Mouse (Mus musculus): ENCODE results near the gene Gm8439.
"Not testable (repeated sequence)": the region's sequence is repeated elsewhere in the genome, so short reads cannot be mapped to it uniquely, and the experiment has no call there.

The Gm8439 gene

GRCm38 (mm10) chr4:120588445-120588844, at the start of gene Gm8439:
Gm8439 (plus strand) TSS chr4:120588745.
- DNase-seq (ENCODE audit: low spot score), result no peak

DNA sequence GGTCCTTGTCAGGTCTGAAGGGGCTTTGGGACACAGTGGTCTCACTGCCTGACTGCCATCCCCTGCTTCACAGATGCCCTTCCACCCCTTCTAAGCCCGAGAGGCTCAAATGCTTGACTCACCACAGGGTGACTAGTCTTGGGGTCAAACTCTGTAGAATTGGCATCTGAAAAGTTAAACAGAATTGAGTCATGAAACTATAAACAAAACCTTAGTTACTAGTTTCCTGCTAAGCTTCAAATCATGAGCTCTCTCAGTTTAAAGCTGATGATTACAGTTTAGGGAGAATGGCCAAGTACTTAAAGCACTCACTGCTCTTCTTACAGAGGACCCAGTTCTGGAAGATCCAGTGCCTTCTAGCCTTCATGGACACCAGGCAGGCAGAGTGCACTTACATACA, 43.6 kb upstream of the Gm8439 start:
- DNase-seq (ENCODE audit: low spot score), result no peak

DNA sequence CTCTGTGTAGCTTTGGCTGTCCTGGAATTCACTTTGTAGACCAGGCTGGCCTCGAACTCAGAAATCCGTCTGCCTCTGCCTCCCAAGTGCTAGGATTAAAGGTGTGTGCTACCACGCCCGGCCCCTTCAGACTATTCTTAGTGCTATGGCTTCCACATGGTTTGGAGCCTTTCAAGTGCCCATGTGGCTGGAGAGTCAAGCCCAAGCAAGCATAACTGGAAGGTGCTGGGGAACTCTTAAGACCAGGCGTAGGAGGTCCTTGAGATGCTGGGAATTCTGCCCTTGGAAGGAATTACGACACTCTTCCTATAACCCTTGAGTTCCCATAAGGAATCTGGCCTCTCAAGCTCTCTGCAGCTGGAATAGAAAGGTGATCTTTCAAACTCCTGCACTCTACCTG, 32.0 kb upstream of the Gm8439 start:
- no peak for DNase-seq (ENCODE audit: low spot score)

- DNase-seq (ENCODE audit: low spot score), result no peak
Measured at GRCm38 (mm10) chr4:120565726-120566125, 22.8 kb upstream of the Gm8439 start.

GRCm38 (mm10) chr4:120568005-120568404, 20.5 kb upstream of the Gm8439 start:
- DNase-seq (ENCODE audit: low spot score), result no peak

- no peak for DNase-seq (ENCODE audit: low spot score)
Measured at GRCm38 (mm10) chr4:120569025-120569424, 19.5 kb upstream of the Gm8439 start.

GRCm38 (mm10) chr4:120569486-120570437, 18.8 kb upstream of the Gm8439 start, which contains the start of gene Ctps:
Ctps (minus strand) TSS chr4:120570276.
- peak; percentile 76 for DNase-seq (ENCODE audit: low spot score)

DNA sequence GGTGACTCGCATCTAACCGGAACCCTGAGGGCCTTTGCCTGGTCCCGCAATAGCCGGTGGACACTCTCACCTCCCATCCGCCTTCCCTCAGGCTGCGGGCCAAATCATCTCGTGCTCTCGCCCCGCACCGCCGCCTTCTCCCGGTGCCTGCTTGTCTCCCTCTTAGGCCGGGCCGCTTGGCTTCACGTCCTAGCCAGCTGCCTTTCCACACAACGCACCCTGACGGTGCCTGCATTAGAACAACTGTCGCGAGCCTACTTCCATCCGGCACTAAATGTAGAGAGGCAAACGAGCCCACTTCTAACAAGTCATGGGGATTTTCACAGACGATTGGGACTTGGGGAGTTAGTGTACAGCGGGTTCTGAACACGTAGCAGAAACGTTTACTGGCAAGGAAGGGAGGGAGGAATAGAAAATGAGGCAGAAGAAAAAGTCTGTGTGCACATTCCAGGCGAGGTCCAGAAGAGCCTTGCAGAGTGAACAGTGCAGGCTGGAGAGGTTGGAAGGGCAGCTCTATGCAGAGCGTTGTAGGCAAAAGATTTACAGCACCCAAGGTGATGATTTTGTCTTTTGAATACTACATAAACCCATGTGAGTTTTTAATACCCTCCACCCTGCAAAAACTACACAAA, 18.0 kb upstream of the Gm8439 start:
- DNase-seq (ENCODE audit: low spot score), result no peak

GRCm38 (mm10) chr4:120571070-120571464, 17.5 kb upstream of the Gm8439 start:
- no peak for DNase-seq (ENCODE audit: low spot score)

DNA sequence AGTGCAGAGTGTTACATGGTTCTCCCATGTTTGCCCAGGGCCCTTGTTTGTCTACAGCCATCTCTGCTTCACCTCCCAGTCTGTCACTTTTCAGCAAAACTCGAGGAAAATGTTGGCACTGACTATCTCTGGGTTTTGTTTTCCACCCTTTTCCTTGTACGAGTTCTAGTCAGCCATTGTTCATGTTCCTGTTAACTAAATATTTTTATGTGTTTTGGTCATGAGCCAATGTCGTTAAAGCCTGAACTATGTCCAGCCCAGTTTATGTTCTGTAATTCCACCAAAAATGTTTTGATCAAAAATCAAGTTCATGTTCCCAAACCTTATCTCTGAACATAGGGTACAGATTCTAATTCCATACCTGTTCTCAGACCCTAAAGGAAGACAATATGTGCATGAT, 16.9 kb upstream of the Gm8439 start:
- DNase-seq (ENCODE audit: low spot score), result no peak

- no peak for DNase-seq (ENCODE audit: low spot score)
Measured at GRCm38 (mm10) chr4:120580894-120581293, 7.7 kb upstream of the Gm8439 start.

- no peak for DNase-seq (ENCODE audit: low spot score)
Measured at GRCm38 (mm10) chr4:120581711-120582110, 6.8 kb upstream of the Gm8439 start.

DNA sequence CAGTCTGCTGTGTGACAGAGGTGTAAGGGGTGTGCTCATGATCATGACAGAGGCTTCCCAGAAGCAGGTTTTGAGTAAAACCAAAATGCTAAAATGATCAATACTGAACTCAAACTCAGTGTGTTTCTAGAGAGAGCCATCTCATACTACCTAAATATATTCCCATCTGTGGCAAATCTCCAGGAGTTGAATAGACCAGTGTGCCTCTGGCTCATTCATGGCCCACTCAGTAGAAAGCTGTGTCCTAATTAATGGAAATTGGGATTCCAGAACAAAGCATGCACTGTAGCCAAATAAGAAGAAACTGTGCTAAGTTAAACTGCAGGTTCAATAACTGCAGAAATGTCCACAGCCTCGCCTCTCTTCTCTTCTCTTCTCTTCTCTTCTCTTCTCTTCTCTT, 1.6 kb upstream of the Gm8439 start:
- DNase-seq (ENCODE audit: low spot score), result no peak

DNA sequence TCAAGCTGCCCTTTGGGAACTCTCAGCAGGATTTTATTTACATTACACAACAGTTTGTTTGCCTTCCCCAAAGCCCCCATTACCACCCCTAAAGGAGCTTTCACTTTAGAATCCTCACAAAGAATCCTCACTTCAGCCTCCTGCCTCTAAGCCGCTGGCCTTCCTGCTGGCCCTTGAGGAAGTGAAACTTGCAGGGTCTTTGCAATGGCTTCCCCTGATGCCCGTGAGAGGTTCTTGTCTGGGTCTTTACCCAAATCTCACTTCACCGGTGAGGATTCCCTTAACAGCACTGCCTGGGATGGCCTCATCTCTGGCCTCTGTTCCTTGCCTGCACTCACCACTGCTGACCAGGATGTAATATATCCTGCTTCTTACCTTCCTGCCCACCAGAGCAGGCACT, 525 bp downstream of the Gm8439 start:
- DNase-seq (ENCODE audit: low spot score), result no peak

- DNase-seq (ENCODE audit: low spot score), result no peak
Measured at GRCm38 (mm10) chr4:120589815-120590422, 1.4 kb downstream of the Gm8439 start.

GRCm38 (mm10) chr4:120590973-120591372, 2.4 kb downstream of the Gm8439 start:
- no peak for DNase-seq (ENCODE audit: low spot score)

DNA sequence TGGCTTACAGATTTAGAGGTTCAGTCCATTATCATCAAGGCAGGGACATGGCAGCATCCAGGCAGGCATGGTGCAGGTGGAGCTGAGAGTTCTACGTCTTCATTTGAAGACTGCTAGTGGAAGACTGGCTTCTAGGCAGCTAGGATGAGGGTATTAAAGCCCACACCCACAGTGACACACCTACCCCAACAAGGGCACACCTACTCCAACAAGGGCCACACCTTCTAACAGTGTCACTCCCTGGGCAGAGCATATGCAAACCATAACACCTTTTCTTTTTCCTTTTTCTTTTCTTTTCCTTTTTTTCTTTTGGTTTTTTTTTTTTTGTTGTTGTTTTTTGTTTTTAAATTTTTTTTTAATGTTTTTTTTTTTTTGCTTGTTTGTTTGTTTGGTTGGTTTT, 7.7 kb downstream of the Gm8439 start:
- not testable (repeated sequence) for DNase-seq (ENCODE audit: low spot score)

GRCm38 (mm10) chr4:120598922-120599321, 10.4 kb downstream of the Gm8439 start:
- no peak for DNase-seq (ENCODE audit: low spot score)

DNA sequence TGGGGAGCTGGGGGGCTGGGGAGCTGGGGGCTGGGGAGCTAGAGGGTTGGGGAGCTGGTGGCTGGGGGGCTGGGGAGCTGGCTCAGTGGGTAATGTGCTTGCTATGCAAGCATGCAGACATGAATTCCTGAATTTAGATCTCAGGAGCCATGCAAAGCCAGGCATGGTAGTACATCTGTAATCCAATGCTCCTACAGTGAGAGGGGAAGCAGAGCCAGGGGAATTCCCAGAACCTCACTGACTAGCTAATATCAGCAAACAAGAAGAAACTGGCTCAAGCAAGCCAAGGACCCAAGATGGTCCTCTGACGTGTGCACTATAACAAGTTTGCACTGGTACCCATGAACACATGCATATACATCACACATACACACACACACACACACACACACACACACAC, 13.2 kb downstream of the Gm8439 start:
- no peak for DNase-seq (ENCODE audit: low spot score)

DNA sequence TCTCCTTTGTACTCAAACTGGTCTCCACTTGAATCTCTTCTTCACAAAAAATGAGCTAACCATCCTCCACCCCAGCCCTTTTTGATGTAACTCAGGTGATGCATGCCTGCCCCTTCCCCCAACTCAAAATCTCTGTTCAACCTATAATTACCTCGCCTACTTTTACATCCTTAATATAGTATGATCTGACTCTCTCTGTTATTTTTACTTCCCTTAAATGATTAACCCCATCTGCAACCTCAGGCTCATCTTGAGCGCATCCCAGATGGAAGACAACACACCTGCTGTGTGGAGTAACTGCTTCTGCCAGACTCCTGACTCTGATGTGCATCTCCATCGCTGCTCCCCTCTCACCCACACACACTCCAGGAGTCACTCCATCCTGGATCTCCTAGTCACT, 14.1 kb downstream of the Gm8439 start:
- no peak for DNase-seq (ENCODE audit: low spot score)

- DNase-seq (ENCODE audit: low spot score), result no peak
Measured at GRCm38 (mm10) chr4:120606941-120607340, 18.4 kb downstream of the Gm8439 start.

- DNase-seq (ENCODE audit: low spot score), result no peak
Measured at GRCm38 (mm10) chr4:120611005-120611404, 22.5 kb downstream of the Gm8439 start.
